Mouse (Mus musculus) stomach, postnatal 0 days (tissue): ENCODE data around the gene Tada1. TPM values are rescaled to one million over a fixed set of nuclear protein-coding genes. Genes with fewer than 3 reads are reported as not detected.

Source experiments
- ATAC-seq: fragments of 200-750 bp; cut with Nextera tagmentation; 2 replicates; pipeline ENCODE4 v1.8.0; 2017; ENCODE audit not compliant: low FRiP score, low TSS enrichment
- DNase-seq: peaks from one replicate; pipeline ENCODE4 v3.0.0-alpha.2; 2016; ENCODE audit warnings: low spot score
- H3K27ac ChIP-seq: fragments of 300-500 bp; sonication (generic); replicated peaks from 2 replicates; pipeline ENCODE4 v1.5.1; 2014; ENCODE audit warnings: mild to moderate bottlenecking, control low read depth
- H3K27me3 ChIP-seq: fragments of 300-500 bp; sonication (generic); 2 replicates; pipeline ENCODE4 v1.6.1; 2014; ENCODE audit warnings: low read length; ENCODE audit not compliant: control insufficient read depth, insufficient read depth
- H3K36me3 ChIP-seq: fragments of 300-500 bp; sonication (generic); 2 replicates; pipeline ENCODE4 v1.6.1; 2014; ENCODE audit warnings: low read length, mixed read lengths; ENCODE audit not compliant: control insufficient read depth, insufficient read depth
- H3K4me1 ChIP-seq: fragments of 300-500 bp; sonication (generic); replicated peaks from 2 replicates; pipeline ENCODE4 v1.6.1; 2014; ENCODE audit warnings: antibody characterized with exemption; ENCODE audit not compliant: control insufficient read depth, insufficient read depth
- H3K4me2 ChIP-seq: fragments of 300-500 bp; sonication (generic); replicated peaks from 2 replicates; pipeline ENCODE4 v1.6.1; 2014; ENCODE audit warnings: low read depth, mild to moderate bottlenecking, control low read depth, moderate library complexity
- H3K4me3 ChIP-seq: fragments of 300-500 bp; sonication (generic); 2 replicates; pipeline ENCODE4 v1.5.1; 2014; ENCODE audit warnings: low read depth, low read length, control low read depth
- H3K9ac ChIP-seq: fragments of 300-500 bp; sonication (generic); 2 replicates; pipeline ENCODE4 v1.6.1; 2014; ENCODE audit warnings: mild to moderate bottlenecking, low read length, control low read depth, mixed read lengths
- H3K9me3 ChIP-seq: fragments of 300-500 bp; sonication (generic); 2 replicates; pipeline ENCODE4 v1.6.1; 2016; ENCODE audit warnings: low read length; ENCODE audit not compliant: control insufficient read depth
- CTCF ChIP-seq: IDR thresholded peaks from 2 replicates; pipeline ENCODE4 v1.5.1; 2016; ENCODE audit warnings: antibody characterized with exemption, low read depth, mild to moderate bottlenecking, moderate library complexity
- EP300 ChIP-seq: optimal IDR thresholded peaks from 2 replicates; pipeline ENCODE3; 2016; ENCODE audit warnings: antibody characterized with exemption
- WGBS: fragments of 180-500 bp; shearing (Covaris S2); extraction: QIAGEN DNeasy Blood & Tissue Kit; methylation state at CpG from one replicate; pipeline ENCODE4 v1.1.7; 2014; 5-methylcytosine and 5-hydroxymethylcytosine counted together
- polyA plus RNA-seq: library from polyadenylated mRNA; unstranded; fragments of >200 nt; fragmentation: Nextera tagmentation; extraction: Ambion mirVana; gene quantifications from 2 replicates; pipeline ENCODE4 v1.2.1, GENCODE M21; 2015

Gene Tada1
- polyA plus RNA-seq, 1 experiment from 2014 or later, result 18.8 TPM

DNA sequence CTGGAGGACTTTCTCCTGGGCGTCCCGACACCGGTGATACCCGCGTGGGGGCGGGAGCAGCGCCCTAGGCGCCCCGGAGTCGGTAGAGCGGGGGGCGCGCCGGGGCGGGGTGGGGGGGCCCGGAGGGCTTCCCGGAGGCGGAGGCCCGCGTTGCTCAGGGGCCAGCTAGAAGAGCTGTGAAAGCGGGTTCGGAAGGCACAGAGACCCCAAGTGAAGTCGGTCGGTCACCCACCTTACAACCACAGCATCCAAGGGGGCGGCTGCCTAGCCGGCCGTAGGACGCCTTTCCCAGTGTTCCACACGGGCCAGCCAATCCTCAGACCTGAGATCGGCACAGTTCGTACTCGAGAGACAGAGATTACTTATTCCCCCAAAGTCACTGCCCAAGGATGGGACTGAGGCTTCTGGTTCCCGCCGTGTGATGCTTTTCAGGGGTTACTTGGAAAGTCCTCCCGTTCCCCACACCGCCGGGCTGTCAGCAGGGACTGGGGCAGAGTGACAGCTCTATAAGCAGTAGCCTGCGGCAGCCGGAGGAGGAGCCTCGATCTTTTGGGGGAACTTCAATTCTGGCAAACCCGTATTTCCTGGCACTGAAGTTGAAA, 834 bp downstream of the Tada1 start:
- under 1% methylated on average over 36 of the region's 41 CpGs for WGBS
- DNase-seq (peak; percentile 60), ATAC-seq (peak; percentile 22; the same call in 1 of the 2 replicates)
- H3K9me3 ChIP-seq, result no peaks in the 10 kb centered on the region
- TF ChIP-seq EP300 (no peak), CTCF (no peak)
- no peaks in the 10 kb centered on the region for H3K27me3 ChIP-seq
- H3K4me3 ChIP-seq, result peak overlapping the region; percentile 95
- H3K4me2 ChIP-seq, result peak overlapping the region; percentile 78
- peaks cover 6% of the 10 kb centered on the region for H3K4me1 ChIP-seq
- peak overlapping the region; percentile 96 for H3K27ac ChIP-seq
- peak overlapping the region; percentile 94 for H3K9ac ChIP-seq
- H3K36me3 ChIP-seq, result peaks cover under 1% of the 10 kb centered on the region; the same call in 1 of the 2 replicates

DNA sequence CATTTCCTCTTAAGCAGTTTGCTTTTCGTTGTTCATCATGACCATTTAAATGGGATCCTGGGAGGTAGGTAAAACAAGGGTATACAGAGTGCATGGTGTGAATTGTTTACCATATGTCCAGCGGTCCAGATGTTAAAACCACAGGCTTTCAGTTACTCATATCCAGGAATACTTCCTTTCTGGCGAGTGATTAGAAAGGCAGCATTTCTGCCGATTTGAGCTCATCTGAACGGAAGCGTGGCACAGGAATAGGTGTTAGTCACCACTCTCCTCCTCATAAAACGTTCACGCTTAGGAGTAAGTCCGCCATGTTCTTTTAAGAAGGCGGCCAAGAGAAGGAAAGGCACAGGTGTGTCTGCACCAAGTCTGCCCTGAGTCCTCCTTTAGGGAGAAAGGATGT, 2.4 kb downstream of the Tada1 start:
- peaks cover 10% of the 10 kb centered on the region for H3K36me3 ChIP-seq
- H3K4me2 ChIP-seq, result no peak overlapping the region
- H3K27me3 ChIP-seq, result no peaks in the 10 kb centered on the region
- ATAC-seq (no peak), DNase-seq (no peak)
- no peak overlapping the region for H3K9ac ChIP-seq
- no peaks in the 10 kb centered on the region for H3K9me3 ChIP-seq
- 77% methylated on average over 10 of the region's 10 CpGs for WGBS
- TF ChIP-seq CTCF (no peak), EP300 (no peak)
- H3K4me1 ChIP-seq, result peaks cover 6% of the 10 kb centered on the region
- H3K27ac ChIP-seq, result no peak overlapping the region
- no peak overlapping the region for H3K4me3 ChIP-seq

DNA sequence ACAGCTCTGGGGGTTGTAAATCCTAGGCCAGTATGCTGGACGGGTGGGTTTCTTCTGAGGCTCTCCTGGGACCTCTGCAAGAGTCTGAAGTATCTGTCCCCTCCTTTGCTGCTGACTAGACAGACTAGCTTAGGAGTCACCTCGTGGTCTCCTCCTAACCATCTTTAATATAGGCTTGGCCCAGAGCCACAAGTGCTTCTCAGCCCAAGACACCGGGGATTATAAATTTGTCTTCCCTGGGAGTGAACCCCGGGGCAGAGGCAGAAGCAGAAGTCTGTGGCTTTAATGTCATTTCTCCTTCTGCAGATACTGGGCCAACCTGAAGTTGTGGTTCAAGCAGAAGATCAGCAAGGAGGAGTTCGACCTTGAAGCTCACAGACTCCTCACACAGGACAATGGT, 2.9 kb downstream of the Tada1 start:
- DNase-seq, result no peak
- H3K4me2 ChIP-seq, result no peak overlapping the region
- ATAC-seq, result no peak
- no peaks in the 10 kb centered on the region for H3K27me3 ChIP-seq
- H3K27ac ChIP-seq, result no peak overlapping the region
- peaks cover 15% of the 10 kb centered on the region for H3K36me3 ChIP-seq
- peaks cover 6% of the 10 kb centered on the region for H3K4me1 ChIP-seq
- no peak overlapping the region for H3K4me3 ChIP-seq
- H3K9ac ChIP-seq, result no peak overlapping the region
- 61% methylated on average over 5 of the region's 5 CpGs for WGBS
- H3K9me3 ChIP-seq, result no peaks in the 10 kb centered on the region
- TF ChIP-seq CTCF (no peak), EP300 (no peak)

DNA sequence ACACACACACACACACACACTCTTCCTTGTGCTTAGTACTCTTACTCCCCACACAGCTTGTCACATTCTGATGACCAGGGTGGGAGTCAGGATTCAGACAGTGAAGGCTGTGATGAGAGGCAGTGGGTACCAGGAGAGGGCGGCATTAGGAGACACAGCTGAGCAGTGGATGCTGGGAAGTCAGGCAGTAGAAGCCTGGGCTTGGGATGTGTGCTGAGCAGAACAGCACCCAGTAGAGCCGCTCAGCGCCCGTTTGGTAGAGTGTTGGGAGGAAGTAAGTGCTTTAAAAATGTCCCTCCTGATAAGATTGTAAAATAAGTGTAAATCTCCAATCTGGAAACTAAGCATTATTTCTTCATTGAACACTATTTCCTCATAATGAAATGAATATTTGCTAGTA, 3.7 kb downstream of the Tada1 start:
- ATAC-seq, result no peak
- no peak for TF ChIP-seq EP300
- TF ChIP-seq CTCF, result no peak
- Histone ChIP-seq H3K4me2 (no peak overlapping the region), H3K9me3 (no peaks in the 10 kb centered on the region), H3K36me3 (peaks cover 16% of the 10 kb centered on the region), H3K4me1 (peaks cover 6% of the 10 kb centered on the region), H3K4me3 (no peak overlapping the region), H3K27me3 (no peaks in the 10 kb centered on the region), H3K9ac (no peak overlapping the region), H3K27ac (no peak overlapping the region)
- WGBS, result 75% methylated on average over 4 of the region's 4 CpGs
- no peak for DNase-seq

DNA sequence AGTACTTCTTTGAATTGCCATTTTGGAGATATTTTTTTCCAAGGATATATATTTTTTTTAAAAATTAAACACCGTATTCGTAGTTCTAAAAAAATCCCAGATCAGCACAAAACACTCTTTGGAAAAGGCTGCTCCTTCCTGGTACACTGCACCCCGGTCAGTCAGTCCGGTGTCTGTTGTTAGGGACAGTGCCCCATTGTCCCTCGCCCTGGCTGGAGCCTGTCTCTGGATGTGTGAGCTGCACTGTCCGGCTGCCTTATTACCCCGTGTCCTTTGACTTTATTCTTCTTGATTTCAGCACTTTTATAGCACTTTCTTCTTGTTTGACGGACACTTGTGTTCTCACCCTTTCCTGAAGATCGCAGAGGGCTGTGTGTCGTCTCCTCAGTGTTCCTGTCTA, 5.7 kb downstream of the Tada1 start:
- Histone ChIP-seq H3K4me3 (no peak overlapping the region), H3K4me1 (peaks cover 6% of the 10 kb centered on the region), H3K4me2 (no peak overlapping the region), H3K9ac (no peak overlapping the region), H3K27ac (no peak overlapping the region), H3K9me3 (no peaks in the 10 kb centered on the region), H3K36me3 (peaks cover 25% of the 10 kb centered on the region), H3K27me3 (no peaks in the 10 kb centered on the region)
- no peak for ATAC-seq
- no peak for TF ChIP-seq CTCF
- no peak for TF ChIP-seq EP300
- no peak for DNase-seq
- 88% methylated on average over 10 of the region's 10 CpGs for WGBS

DNA sequence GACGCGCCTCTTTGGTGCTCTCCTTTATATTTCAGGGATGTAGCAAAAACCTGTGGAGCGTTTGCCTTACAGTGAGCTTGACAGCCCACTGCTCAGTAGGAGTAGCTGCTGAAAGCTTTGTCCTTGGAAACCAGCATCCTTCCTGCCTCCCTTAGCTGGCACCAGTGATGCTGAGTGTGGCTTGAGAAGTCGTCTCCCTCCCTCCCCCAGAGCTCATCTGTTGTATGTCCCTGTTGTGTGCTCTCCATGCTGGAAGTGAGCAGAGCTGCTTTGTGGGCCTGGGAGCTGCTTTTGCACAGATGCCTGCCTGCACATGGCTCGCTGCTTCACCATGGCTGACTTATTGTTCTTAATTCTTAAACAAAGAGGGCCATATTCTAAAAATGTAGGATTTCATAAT, 6.5 kb downstream of the Tada1 start:
- H3K9ac ChIP-seq, result no peak overlapping the region
- no peak for TF ChIP-seq EP300
- no peak for TF ChIP-seq CTCF
- ATAC-seq (no peak), DNase-seq (no peak)
- no peaks in the 10 kb centered on the region for H3K9me3 ChIP-seq
- peaks cover 29% of the 10 kb centered on the region for H3K36me3 ChIP-seq
- H3K4me3 ChIP-seq, result no peak overlapping the region
- peaks cover 6% of the 10 kb centered on the region for H3K4me1 ChIP-seq
- H3K4me2 ChIP-seq, result no peak overlapping the region
- no peaks in the 10 kb centered on the region for H3K27me3 ChIP-seq
- no peak overlapping the region for H3K27ac ChIP-seq
- WGBS, result 90% methylated on average over 5 of the region's 5 CpGs
